Comparison of ENCODE assay signal across 10 mouse cellular contexts in genomic region chr2:178630511-178630910, GRCm38 (mm10).
DNase-seq lines count a peak whose midpoint lies in the region; ATAC-seq and TF ChIP-seq lines count a peak whose summit lies in the region.
"Had no signal": no experiment of that assay in that cellular context is flagged by ENCODE, and none has a peak within 500 bp of the region (broad histone marks: within the 10 kb centered on the region; RNA-seq: fewer than 3 reads in every experiment).

No protein-coding gene starts in this region.

- no peak for TF ChIP-seq POLR2A in kidney, adult 2 months (IDR thresholded peaks at IDR 0.05; ENCODE audit: low read depth, low read length)

- H3K27me3 ChIP-seq in kidney, adult 2 months (replicated peaks; ENCODE audit: control insufficient read depth, insufficient read depth, low read length) = no peaks in the 10 kb centered on the region
- H3K27me3 ChIP-seq in embryonic facial prominence, embryonic 15.5 days = 0 out of 2 replicates have a peak, but pooled peaks cover 3% of the 10 kb centered on the region
- H3K27me3 ChIP-seq in limb, embryonic 13.5 days = peaks cover 3% of the 10 kb centered on the region; the same call in 1 of the 2 replicates

- H3K36me3 ChIP-seq in kidney, adult 2 months (ENCODE audit: control insufficient read depth, insufficient read depth, low read length) = no peaks in the 10 kb centered on the region
- no peaks in the 10 kb centered on the region for H3K36me3 ChIP-seq in embryonic facial prominence, embryonic 15.5 days
- H3K36me3 ChIP-seq in limb, embryonic 13.5 days = no peaks in the 10 kb centered on the region

- 45% methylated on average over 12 of the region's 12 CpGs for WGBS in kidney, adult 2 months
- 35% methylated on average over 12 of the region's 12 CpGs for WGBS in embryonic facial prominence, embryonic 15.5 days
- 55% methylated on average over 12 of the region's 12 CpGs for WGBS in limb, embryonic 13.5 days

- no peaks in the 10 kb centered on the region for H3K9me3 ChIP-seq in embryonic facial prominence, embryonic 15.5 days (replicated peaks)
- no peaks in the 10 kb centered on the region for H3K9me3 ChIP-seq in limb, embryonic 13.5 days

- no peak overlapping the region for H3K27ac ChIP-seq in kidney, adult 2 months (ENCODE audit: insufficient read depth, low read depth, low read length)
- 0 out of 2 replicates have a peak overlapping the region, but pooled peaks have one; percentile 22 for H3K27ac ChIP-seq in embryonic facial prominence, embryonic 15.5 days (replicated peaks)
- no peak overlapping the region for H3K27ac ChIP-seq in limb, embryonic 13.5 days
- H3K27ac ChIP-seq: heart, adult 2 months had no signal

- peaks cover 6% of the 10 kb centered on the region; the same call in 1 of the 2 replicates for H3K4me1 ChIP-seq in kidney, adult 2 months (ENCODE audit: control insufficient read depth, insufficient read depth, low read length)
- peaks cover 66% of the 10 kb centered on the region for H3K4me1 ChIP-seq in embryonic facial prominence, embryonic 15.5 days
- H3K4me1 ChIP-seq in limb, embryonic 13.5 days = peaks cover 60% of the 10 kb centered on the region

- ATAC-seq in embryonic facial prominence, embryonic 15.5 days (ENCODE audit: insufficient number of reproducible peaks, low FRiP score, low TSS enrichment, low read depth) = peak; percentile 72
- peak; percentile 53; the same call in 1 of the 2 replicates for ATAC-seq in limb, embryonic 13.5 days (ENCODE audit: low FRiP score, low read depth)
- ATAC-seq: inflammation-experienced regulatory T-cells, adult 6 months had no signal

- peak; percentile 47 for DNase-seq in kidney, adult 2 months
- no peak for DNase-seq in kidney, adult 9 months
- peak; percentile 30 for DNase-seq in embryo, embryonic 11.5 days (ENCODE audit: low read depth, low spot score)
- DNase-seq in thymus, postnatal 36 days = no peak
- DNase-seq in lung, postnatal 14 days = no peak
- DNase-seq: right cerebral cortex, postnatal 25 days had no signal

- H3K4me3 ChIP-seq in kidney, adult 2 months (ENCODE audit: insufficient read depth, low read depth, low read length) = no peak overlapping the region
- H3K4me3 ChIP-seq in embryonic facial prominence, embryonic 15.5 days (replicated peaks) = no peak overlapping the region
- H3K4me3 ChIP-seq in limb, embryonic 13.5 days = no peak overlapping the region
- H3K4me3 ChIP-seq: heart, adult 2 months had no signal

- no peak overlapping the region for H3K9ac ChIP-seq in embryonic facial prominence, embryonic 15.5 days
- no peak overlapping the region for H3K9ac ChIP-seq in limb, embryonic 13.5 days

- H3K4me2 ChIP-seq in embryonic facial prominence, embryonic 15.5 days (replicated peaks) = no peak overlapping the region
- no peak overlapping the region for H3K4me2 ChIP-seq in limb, embryonic 13.5 days (replicated peaks)

- TF ChIP-seq CTCF in kidney, adult 2 months (conservative IDR thresholded peaks at IDR 0.05; ENCODE audit: insufficient read depth, insufficient read length, low read depth, low read length) = no peak

Comparison
In these comparisons a context has a peak if more than half of its experiments do, and no peak if none do; other contexts are left out.
1. DNase-seq: peak in kidney, adult 2 months (single experiment) and embryo, embryonic 11.5 days (single experiment); none in kidney, adult 9 months (single experiment), thymus, postnatal 36 days (0 of 2) and lung, postnatal 14 days (single experiment).